Mouse (Mus musculus) small intestine, adult 2 months (tissue): ENCODE measurements at regions not wholly inside any gene's neighbourhood (a gene's known extent, or its start where the extent isn't known, plus 50 kb on each side); places are given as distances from the start of the nearest gene placed in this dataset.

ENCODE experiments used
- CTCF ChIP-seq: fragments of 200-500 bp; IDR thresholded peaks from 2 replicates; pipeline ENCODE4 v1.5.1; 2012; ENCODE audit warnings: low read depth, mild to moderate bottlenecking, control low read depth, inconsistent platforms, low read length, moderate library complexity, mixed read lengths; ENCODE audit not compliant: insufficient replicate concordance, insufficient read length; ENCODE audit errors: extremely low read depth
- POLR2A ChIP-seq: fragments of 200-500 bp; IDR thresholded peaks from 2 replicates; pipeline ENCODE4 v1.6.1; 2012; ENCODE audit warnings: low read depth, mild to moderate bottlenecking, control low read depth, inconsistent platforms, low read length, moderate library complexity

GRCm38 (mm10) chr6:93066553-93067376, 123.5 kb upstream of the Adamts9 start:
- TF ChIP-seq POLR2A: no peak
- no peak for TF ChIP-seq CTCF
